Mouse (Mus musculus): ENCODE measurements around the gene Ncln.
A peak's percentile ranks its signal among the peaks of the same experiment; 100 is the strongest.

The Ncln gene

DNA sequence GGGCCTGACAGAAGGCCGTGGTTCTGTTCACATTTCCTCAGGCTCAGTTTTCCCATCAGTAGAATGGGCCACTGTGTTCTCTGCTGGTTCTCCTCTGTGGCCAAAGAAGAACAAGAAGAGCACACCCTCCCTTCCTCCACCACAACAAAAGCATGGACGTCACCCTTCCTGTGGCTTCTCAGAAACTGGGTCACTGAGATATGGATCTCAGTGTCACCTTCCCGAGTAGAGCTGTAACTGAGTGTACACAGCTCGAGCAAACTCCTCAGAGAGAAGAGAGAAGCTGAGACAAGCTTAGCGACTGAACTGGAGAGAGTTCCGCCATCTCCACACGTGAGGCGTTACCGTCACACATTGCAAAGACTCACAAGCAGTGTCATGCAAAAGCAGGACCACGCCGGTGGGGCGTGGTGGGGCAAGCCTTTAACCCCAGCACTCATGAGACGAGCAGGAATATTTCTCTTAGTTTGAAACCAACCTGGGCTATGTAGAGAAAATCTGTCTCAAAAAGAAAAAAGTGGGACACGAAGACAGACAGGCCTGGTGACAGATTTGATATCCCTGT, 14.1 kb upstream of the Ncln start:
- DNase-seq, result no peak

DNA sequence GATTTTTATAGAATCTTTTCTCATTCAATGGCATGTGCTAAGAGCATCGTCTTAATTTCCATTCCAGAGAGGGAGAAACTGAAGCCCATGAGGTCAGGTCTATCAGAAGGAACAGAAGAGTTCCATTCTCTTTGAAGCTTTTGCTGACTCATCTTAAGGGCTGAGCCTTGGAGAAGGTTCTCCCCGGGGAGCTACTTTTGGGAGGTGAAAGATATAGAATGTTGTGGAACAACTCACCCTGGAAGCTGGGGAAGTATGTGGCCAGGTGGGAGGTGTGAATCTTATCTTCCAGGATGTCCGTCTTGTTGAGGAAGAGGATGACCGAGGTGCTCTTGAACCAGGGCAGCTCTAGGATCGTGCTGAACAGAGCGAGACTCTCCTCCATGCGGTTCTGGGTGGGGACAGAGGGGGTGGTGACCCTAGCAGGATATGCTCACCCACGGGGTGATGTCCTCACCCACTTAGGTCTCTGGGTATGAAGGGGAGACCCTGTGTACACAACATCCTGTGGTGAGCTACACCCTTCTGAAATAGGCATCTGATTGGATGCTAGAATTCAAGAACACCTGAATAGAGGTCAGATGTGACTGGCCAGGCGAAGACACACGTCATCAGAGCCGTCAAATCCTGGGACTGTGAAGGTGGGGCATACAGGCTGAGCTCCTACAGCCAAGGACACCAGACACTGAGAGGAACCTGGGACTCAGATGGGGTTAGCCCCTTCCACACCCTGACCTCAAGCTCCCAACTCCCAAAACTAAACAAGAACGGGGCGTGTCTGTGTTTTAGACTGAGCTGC, 11.7 kb upstream of the Ncln start:
- DNase-seq, result no peak

DNA sequence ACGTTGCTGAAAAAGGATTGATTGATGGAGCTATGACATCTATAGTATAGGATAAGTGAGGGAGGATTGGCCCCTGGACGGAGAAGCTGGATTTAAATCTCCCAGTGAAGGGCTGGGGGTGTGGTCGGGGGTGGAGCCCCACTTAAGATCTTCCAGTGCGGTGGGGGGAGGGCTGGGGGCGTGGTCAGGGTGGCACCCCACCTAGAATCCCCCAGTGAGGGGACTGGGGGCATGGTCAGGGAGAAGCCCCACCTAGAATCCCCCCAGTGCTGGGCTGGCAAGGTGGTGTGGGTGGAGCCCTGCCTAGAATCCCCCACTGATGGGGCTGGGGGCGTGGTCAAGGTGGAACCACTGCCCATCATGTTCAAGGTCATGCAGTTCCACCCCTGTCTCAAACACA, 10.9 kb upstream of the Ncln start:
- DNase-seq, result no peak

DNA sequence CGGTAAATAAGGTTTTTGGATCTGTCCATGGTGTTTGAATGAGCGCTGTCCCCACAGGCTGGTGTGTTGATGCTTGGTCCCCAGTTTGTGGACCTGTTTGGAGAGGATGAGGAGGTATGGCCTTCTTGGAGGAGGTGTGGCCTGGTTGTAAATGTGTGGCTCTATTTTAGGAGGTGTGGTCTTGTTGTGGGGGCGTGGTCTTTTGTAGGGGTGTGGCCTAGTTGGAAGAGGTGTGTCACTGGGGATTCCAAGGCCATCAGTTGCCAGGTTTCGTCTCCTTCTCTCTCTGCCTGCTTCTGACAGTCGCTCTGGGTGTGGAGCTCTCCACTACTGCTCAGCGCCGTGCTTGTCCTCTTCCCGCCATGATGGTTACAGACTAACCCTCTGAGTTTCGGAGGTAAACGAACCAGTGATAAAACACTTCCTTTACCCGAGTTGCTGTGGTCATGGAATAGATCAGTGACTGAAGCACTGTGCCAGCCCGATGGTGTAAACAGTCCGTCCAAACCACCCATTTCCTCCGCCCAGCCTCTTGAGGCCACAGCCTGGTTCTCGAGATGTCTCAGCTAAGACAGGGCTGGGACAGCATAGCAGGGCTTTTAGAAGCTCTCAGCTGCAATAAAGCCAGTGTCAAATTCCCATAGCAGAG, 8.9 kb upstream of the Ncln start:
- DNase-seq, result no peak

DNA sequence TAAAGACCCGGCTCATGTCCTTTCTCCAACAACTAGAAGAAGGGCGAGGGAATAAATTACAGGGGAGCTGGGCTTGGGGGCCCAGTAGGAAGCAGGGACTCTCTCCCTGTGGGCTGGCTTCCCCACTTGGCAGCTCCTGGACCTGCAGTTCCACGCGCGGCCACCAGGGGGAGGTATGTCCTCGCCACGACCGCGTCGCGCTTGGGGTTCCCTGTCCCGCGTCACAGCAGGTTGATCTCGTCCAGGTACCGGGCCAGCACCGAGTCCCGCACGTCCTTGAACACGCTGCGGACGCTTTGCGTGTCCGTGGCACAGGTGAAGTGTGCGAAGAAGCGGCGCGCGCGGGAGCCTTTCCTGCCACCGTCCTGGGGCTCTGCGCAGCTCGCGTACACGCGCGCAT, 6.5 kb upstream of the Ncln start:
- peak; percentile 88 for DNase-seq

DNA sequence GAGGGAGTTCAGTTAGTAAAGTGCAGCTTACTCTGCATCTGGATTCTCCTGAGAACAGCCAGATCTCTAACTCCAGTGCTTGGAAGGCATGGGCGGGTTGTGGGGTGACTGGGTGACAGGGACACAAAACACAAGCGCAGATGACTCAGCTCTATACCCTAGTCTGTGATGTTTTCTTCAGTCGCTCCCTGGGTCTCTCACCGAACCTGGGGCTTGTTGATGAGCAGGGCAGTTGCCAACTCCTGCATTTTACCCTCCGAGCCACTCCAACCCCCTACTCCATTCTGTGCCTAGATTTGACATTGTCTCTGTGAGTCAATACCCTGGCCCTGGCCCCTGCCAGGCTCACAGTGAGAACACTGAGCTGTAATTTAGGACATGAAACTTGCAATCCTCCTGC, 5.7 kb upstream of the Ncln start:
- DNase-seq, result peak; percentile 43

DNA sequence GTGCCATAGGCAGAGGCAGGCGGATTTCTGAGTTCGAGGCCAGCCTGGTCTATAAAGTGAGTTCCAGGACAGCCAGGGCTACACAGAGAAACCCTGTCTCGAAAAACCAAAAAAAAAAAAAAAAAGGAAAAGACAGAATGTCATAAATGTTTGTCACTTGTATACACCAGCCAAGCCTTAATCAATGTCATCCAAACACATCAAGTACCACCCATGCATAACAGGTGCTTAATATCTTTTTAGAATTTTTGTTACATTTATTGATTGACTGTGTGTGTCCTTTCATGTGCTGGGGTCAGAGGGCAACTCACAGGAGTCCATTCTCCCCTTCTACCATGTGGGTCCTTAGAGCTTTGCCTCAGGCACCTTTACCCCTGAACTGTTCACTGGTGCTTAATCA, 3.8 kb upstream of the Ncln start, which contains the start of gene S1pr4:
TSS of gene S1pr4 (minus strand) at position 101 of the 400 bp plus-strand sequence.
- DNase-seq, result no peak

DNA sequence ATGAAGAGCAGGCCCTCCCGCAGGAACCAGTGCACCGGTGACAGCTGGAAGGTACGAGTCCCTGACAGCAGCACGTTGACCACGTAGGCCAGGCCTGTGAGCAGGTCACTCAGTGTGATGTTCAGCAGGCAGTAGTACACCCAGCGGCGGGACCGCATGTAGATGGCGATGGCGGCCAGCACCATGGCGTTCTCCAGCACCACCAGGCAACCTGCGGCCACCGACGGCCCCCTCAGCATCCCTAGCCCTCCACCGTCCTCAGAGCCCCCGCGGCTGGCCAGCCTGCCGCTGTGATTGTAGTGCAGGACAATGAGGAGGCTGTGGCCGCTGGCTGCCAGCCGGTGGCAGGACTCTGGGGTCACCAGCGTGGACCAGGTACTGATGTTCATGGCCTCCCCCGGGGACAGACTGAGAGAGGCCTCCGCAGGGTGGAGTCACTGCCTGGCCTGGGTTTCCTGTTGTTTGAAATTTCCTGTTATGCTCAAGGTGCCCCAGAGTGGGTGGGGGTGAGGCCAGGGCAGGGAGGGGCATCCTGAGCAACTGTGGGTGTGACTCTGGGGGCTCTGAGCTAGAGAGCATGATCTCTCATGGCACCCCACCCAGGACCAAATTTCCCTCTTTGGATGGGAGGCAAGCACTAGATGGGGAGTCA, 3.2 kb upstream of the Ncln start:
- peak; percentile 61 for DNase-seq

DNA sequence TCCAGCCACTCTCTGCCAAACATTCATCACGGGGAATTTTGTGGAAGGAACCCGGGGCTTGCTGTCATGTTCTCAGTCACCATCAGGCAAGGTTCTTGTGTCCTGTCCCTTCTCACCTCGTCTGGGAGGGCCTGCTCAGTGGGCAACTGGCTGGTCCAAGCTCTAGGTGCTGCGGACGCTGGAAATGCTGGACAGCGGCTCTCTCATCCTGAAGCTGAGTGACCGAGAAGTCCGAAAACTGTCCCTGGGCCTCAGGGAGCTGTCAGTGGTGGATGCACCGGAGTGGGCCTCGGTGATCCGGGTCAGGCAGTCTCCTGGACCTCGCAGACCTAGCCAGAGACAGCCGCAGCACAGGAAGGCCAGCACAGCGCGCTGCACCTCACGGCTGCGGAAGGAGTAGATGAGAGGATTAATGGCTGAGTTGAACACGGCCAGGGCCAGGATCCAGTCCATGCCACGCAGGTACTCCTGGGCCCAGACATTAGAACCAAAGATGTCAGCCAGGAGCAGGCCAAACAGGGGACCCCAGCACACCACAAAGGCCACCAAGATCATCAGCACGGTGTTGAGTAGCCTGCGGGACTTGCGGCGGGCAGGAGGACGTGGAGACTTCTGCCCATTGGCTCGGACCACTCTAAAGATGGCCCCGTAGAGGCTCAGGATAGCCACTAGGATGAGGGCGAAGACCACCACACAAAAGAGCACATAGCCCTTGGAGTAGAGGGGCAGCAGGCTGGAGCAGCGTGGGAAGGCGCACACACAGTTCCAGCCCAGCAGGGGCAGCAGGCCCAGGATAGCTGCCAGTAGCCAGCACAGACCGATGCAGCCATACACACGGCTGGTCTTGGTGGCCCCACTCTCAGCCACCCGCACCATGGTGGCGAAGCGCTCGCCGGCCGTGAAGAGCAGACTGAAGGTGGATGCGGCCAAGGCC, 2.4 kb upstream of the Ncln start:
- DNase-seq, result peak; percentile 65

DNA sequence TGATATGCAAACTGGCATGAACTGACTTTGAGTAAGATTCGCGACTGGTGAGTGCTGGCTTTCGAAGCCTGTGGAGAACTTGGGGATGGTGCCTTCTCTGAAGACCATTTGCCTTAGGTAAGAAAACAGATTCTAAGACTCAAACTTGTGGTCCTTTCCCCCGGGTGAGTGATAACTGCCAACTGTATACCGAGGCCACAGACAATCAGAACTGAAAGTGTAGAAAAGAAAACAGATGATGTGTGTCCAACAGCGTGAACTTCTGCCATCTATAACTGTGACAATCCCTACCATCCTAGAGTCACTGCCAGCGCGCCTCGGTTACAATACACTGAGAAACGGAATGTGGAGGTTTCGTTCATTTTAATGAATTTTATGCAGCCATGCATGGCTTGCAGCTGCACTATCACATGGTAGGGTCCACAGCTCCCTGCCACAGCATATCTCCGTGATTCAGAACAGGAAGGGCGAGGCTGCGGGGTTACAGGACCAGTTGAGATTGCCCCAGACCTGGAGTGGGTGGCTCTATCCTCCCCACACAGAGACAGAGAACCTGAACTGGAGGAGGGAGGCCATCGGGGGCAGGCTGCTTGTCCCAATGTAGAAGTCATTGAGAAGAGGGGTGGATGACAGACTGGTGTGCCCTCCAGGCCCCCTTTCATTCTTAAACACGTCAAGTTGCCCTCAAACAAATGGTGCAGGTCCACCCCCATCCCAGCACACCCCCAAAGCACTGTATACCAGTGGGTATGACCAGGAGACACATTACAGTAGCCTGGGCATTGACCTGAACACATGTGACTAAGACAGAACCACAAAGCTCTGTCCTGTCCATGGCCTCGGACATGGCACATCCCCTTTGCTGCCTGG, 1.4 kb upstream of the Ncln start:
- peak; percentile 73 for DNase-seq

DNA sequence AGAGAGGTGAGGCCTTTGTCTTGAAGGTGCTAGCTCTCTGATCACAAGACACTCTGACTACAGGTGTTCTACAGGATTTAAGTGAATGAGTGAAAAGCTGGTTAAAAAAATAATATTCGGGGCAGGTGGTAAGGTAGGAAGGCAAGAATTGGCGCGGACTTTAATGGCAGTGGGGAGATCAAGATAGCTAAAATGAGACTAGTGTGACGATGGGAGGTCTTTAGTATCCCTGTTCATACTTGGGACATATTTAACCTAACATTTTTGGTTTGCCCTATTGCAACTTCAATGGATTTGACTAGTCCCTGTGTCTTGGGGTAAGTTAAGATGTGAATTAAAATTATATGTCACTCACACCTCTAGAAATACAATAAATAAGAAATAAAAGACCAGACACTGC, 777 bp upstream of the Ncln start:
- peak; percentile 57 for DNase-seq

DNA sequence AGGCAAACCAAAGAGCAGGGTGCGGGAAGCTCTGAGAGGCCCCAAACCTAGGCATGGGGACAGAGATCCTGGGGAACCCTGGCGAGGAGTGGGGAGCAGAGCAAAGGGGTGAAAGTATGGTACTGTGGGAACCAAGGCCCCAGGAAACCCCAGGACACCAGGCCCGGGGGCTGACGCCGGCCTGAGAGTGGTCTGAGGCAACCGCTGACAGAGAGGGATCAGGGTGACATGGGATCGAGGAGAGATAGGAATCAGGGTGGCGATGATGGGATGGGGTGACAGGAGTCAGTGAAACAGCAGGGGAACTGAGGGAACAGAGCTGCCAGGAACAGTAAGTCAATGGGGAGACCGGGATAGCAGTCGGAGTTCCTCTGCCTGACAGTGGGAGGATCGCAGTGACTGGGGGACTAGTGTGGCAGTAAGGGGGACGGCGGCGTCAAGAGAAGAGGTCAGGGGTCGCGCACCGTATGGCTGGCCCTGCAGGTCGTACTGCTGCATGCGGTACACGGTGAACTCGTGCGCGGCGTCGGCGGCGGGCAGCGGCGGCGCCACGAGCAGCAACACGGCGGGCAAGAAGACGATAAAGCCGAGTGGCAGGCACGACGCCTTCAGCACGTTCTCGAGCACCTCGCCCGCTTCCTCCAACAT, 452 bp downstream of the Ncln start:
- DNase-seq, result peak; percentile 82

DNA sequence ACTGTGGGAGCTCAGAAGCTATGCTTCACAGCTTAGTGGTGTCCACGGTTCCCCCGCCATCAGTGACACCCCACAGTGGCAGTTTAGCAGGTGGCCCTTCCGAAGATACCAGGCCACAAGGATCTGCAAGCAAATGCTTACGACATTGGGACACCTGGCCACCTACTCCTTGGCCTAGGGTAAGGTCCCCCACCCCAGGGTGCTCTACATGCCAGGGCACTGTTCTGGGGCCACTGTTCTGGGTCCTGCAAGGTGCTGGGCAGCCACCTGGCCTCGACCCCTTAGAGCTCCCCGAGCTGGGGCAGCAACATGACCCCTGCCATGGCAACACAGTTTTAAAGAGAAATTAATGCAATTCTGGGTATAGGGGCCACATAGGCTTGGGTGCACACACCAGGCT, 1.0 kb downstream of the Ncln start:
- DNase-seq, result peak; percentile 72

DNA sequence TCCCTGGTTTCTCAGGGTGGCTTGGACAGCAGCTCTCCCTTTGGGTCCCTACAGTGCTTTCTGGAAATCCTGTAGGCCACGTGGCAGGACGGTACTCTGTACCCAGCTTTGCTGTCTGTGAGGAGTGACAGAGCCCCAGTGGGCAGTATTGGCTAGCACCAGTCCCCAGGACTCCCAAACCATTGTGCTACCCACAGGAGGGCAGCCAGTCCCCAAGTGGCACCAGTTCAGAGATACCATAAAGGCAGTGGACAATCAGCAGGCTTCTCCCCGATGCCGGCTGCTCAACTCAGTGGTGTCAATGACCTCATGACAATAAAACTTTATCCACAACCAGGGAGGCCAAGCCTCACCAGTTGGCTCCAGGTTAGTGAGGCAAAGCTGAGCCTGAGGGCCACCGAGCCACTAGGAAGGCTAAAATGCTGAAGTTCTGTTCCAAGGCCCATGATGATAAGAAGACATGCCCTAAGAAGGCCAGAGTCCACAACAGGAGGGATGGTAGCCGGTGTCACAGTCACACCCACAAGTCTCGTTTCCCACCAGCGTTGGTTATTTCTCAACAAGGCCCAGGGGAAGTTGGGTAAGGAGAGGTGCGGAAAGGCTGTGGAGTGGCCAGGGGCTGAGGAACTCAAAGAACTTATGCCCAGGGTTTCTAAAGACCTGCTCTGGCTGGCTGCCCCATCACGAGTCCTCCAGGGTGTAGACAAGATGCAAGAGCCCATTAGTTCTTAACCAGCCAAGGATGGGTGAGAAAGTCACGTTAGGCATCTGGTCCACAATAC, 1.7 kb downstream of the Ncln start:
- DNase-seq, result peak; percentile 63

DNA sequence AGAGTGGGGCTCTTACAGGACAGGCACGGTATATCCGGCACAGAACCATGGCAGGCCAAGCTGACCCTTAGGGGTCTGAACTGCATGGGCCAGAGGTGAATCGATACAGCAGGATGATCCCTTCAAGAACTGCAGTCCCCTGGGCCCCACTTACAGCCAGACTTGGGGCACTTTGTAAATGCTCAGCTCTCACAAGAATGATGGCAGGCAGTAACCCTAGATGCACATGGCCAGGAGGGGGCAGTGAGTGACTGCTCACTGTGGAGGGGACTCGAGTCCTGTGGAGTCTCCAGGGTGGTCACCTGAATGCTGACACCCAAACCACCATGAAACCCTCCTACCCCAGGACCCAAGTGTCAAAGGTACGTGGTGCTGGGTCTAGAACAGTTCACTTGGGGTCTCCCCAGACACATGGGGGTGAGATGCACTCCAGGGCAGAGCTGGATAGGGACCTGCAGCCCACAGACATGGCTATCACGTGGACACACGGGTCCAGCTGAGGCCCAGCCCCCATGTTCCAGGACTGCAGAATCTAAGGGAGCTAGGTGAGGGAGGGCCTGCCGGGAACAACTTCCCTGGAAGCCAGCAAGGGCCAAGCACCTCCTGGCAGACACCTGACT, 2.5 kb downstream of the Ncln start:
- DNase-seq, result peak; percentile 55

DNA sequence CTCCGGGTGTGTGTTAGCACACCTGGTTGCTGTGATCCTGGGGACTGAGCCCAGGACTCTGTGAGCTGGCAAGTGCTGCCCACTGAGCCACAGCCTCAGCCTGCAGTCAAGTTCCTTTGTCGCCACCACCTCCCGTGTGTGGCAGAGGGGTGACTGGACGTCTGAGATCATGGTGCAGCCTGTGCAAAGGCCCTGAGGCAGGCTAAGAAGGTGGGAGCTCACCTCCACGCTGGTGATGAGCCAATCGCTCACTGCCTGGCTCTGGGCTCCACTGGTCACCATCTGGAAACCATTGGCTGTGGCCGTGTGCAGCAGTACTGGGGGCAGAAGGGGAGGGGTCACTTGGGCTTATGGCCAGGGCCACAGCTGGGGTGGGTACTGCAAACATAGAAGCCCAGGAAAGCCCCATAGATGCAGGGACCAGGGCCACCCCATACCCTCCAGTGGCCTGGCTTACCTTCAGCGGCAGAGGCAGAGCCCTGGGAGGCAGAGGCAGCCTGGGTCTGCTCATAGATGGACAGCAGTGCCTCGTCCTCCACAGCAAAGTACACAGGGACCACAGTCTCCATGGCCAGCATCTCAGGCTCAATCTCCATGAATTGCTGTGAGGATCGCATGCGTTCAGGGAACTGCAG, 3.5 kb downstream of the Ncln start:
- peak; percentile 57 for DNase-seq

DNA sequence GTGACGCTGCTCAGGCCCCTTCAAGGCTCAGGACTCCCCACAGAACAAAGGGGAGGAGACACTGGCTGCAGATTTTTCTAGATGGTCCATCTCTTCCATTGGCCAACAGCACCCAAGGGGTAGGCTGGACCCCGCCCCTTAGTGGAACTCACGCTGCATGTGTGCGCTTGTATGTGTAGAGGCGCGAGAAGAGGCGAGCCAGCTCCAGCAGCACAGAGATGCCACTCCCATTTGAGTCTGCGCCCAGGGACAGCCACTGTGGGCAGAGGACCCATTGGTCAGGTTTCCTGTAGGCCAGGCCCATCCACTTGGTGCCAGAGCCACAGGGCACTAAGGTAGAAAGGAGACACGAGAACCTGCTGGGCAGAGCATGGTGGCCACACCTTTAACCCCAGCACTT, 5.2 kb downstream of the Ncln start:
- peak; percentile 46 for DNase-seq

DNA sequence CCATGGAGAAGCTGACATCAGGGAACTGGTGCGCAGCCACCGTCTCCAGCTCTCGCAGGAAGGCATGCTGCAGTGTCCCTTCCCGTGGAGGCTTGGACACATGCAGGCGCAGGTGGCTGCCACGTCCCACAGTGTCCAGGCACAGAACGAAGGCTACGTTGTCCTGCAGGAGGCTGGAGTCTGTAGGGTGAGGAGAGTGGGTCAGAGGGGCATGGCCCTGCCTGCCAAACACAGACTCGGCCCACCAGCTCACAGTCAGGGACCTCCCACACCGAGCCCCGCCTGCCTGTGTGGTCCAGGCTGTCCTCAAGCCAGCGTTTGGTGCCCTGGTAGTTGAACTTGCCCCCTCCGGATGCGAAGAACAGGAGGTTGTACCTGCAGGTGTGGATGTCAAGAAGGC, 6.3 kb downstream of the Ncln start:
- DNase-seq, result no peak

DNA sequence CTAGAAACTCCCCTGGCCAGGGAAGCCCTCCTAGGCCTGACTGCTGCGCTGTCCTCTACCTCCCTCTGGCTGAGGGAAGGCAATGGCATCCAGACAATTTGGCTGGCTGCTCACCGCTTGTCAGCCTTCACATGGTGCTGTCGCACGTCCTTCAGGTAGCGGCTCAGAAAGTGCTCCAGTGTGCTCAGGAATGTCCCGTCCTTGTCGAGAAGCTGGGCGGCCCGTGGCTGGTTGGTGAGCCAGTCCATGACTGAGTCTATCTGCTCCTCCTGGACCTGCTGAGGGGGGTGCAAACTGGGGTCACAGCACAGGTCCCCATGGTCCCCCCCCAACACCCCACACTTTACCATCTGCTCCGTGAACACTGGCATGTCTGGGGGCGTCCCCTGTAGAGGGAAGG, 8.1 kb downstream of the Ncln start:
- no peak for DNase-seq

All from cerebellum, adult 9-11 months (tissue).